Mouse (Mus musculus): ENCODE data around the gene Dpep1. TPM values are rescaled to one million over a fixed set of nuclear protein-coding genes. Genes with fewer than 3 reads are reported as not detected.

The Dpep1 gene
- polyA plus RNA-seq (2017; shearing (Covaris generic)), result not detected

GRCm38 (mm10) chr8:123185566-123186409 lies at the start of gene Dpep1:
Dpep1 (plus strand) TSS chr8:123186242.

GRCm38 (mm10) chr8:123157888-123158465 lies 28.1 kb upstream of the Dpep1 start, which contains the start of gene Sult5a1:
Sult5a1 (minus strand) TSS chr8:123158315.

GRCm38 (mm10) chr8:123212321-123213117 lies 26.5 kb downstream of the Dpep1 start, which contains the start of the genes Chmp1a and Spata33:
Chmp1a (minus strand) TSS chr8:123212763.
Spata33 (plus strand) TSS chr8:123212832.

GRCm38 (mm10) chr8:123224278-123225266 lies 38.5 kb downstream of the Dpep1 start, which contains the start of gene Cdk10:
Cdk10 (plus strand) TSS chr8:123224842.

GRCm38 (mm10) chr8:123235520-123236497 lies 49.8 kb downstream of the Dpep1 start, which contains the start of gene Spata2l:
Spata2l (minus strand) TSS chr8:123236233.

Other genes starting within 250 kb of the Dpep1 start
- gene Ankrd11, start 144.0 kb upstream of the Dpep1 start, polyA plus RNA-seq (2017; shearing (Covaris generic)), result 51.2 TPM
- gene Spg7, start 123.3 kb upstream of the Dpep1 start, polyA plus RNA-seq (2017; shearing (Covaris generic)), result 16.3 TPM
- 821 TPM for gene Rpl13, start 83.9 kb upstream of the Dpep1 start, polyA plus RNA-seq (2017; shearing (Covaris generic))
- 1.9 TPM for gene Cpne7, start 68.9 kb upstream of the Dpep1 start, polyA plus RNA-seq (2017; shearing (Covaris generic))
- not detected for gene Sult5a1, start 27.9 kb upstream of the Dpep1 start, polyA plus RNA-seq (2017; shearing (Covaris generic))
- gene Chmp1a, start 26.5 kb downstream of the Dpep1 start, polyA plus RNA-seq (2017; shearing (Covaris generic)), result 266 TPM
- gene Spata33, start 26.6 kb downstream of the Dpep1 start, polyA plus RNA-seq (2017; shearing (Covaris generic)), result not detected
- gene Cdk10, start 38.6 kb downstream of the Dpep1 start, polyA plus RNA-seq (2017; shearing (Covaris generic)), result 27.9 TPM
- 12.4 TPM for gene Spata2l, start 50.0 kb downstream of the Dpep1 start, polyA plus RNA-seq (2017; shearing (Covaris generic))
- 31.9 TPM for gene Zfp276, start 68.0 kb downstream of the Dpep1 start, polyA plus RNA-seq (2017; shearing (Covaris generic))
- gene Vps9d1, start 68.1 kb downstream of the Dpep1 start, polyA plus RNA-seq (2017; shearing (Covaris generic)), result 21.4 TPM
- 13.9 TPM for gene Fanca, start 132.3 kb downstream of the Dpep1 start, polyA plus RNA-seq (2017; shearing (Covaris generic))
- gene Spire2, start 146.5 kb downstream of the Dpep1 start, polyA plus RNA-seq (2017; shearing (Covaris generic)), result not detected
- gene Tcf25, start 187.5 kb downstream of the Dpep1 start, polyA plus RNA-seq (2017; shearing (Covaris generic)), result 350 TPM
- gene Mc1r, start 220.9 kb downstream of the Dpep1 start, polyA plus RNA-seq (2017; shearing (Covaris generic)), result not detected
- not detected for gene Tubb3, start 225.2 kb downstream of the Dpep1 start, polyA plus RNA-seq (2017; shearing (Covaris generic))
- 17.4 TPM for gene Def8, start 237.3 kb downstream of the Dpep1 start, polyA plus RNA-seq (2017; shearing (Covaris generic))